Mouse (Mus musculus): ENCODE data around the gene Ift122.

- no peak for TF ChIP-seq FLI1 (IDR thresholded peaks at IDR 0.05; ENCODE audit: low read length)
- TF ChIP-seq GATA1 (IDR thresholded peaks at IDR 0.05; ENCODE audit: borderline replicate concordance, low read length) = no peak
Measured at GRCm38 (mm10) chr6:115846640-115847411, 6.4 kb upstream of the Ift122 start.
